Mouse (Mus musculus) lung, adult 2 months (tissue): Measurements from ENCODE around the gene Crb3.

Experiments
- CTCF ChIP-seq: fragments of 200-500 bp; IDR thresholded peaks from 2 replicates; pipeline ENCODE4 v1.5.1; 2011; ENCODE audit warnings: mild to moderate bottlenecking, low read length, control low read depth; ENCODE audit not compliant: insufficient read depth
- POLR2A ChIP-seq: fragments of 200-500 bp; IDR thresholded peaks from 2 replicates; pipeline ENCODE4 v1.6.1; 2011; ENCODE audit warnings: low read depth, mild to moderate bottlenecking, control low read depth, low read length, borderline replicate concordance; ENCODE audit errors: extremely low read depth

DNA sequence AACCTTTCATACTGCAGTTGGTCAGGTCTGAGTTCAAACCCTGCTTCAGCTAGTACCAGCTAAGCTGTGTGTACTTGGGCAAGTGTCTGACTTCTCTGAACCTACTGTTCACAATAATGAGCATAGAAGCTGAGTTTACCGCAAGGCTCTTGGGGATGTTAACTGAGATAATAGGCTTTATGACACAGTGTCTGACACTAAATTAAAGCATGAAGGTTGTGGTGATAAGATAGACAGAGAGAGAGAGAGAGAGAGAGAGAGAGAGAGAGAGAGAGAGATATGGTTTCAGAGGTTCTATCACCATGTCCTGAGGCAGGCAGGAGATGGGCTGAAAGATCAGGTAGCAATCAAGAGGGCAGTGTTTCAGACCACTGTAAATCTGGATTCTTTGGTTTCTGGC is 51.1 kb downstream of the Crb3 start:
- no peak for TF ChIP-seq CTCF
- no peak for TF ChIP-seq POLR2A
